Mouse (Mus musculus): ENCODE data around the gene Brpf1. TPM values are rescaled to one million over a fixed set of nuclear protein-coding genes. Genes with fewer than 3 reads are reported as not detected.
"Not testable (repeated sequence)": the region's sequence is repeated elsewhere in the genome, so short reads cannot be mapped to it uniquely, and the experiment has no call there.

Brpf1 gene
- total RNA-seq, 1 experiment from 2014 or later, result 32.9 TPM

- peak; percentile 59 for DNase-seq
These were observed 664 bp downstream of the Brpf1 start for GRCm38 (mm10) chr6:113307481-113308121.

GRCm38 (mm10) chr6:113308141-113308540 lies 1.2 kb downstream of the Brpf1 start:
- DNase-seq, result peak; percentile 48

- DNase-seq, result no peak
These were observed 9.0 kb downstream of the Brpf1 start for GRCm38 (mm10) chr6:113315972-113316371.

DNA sequence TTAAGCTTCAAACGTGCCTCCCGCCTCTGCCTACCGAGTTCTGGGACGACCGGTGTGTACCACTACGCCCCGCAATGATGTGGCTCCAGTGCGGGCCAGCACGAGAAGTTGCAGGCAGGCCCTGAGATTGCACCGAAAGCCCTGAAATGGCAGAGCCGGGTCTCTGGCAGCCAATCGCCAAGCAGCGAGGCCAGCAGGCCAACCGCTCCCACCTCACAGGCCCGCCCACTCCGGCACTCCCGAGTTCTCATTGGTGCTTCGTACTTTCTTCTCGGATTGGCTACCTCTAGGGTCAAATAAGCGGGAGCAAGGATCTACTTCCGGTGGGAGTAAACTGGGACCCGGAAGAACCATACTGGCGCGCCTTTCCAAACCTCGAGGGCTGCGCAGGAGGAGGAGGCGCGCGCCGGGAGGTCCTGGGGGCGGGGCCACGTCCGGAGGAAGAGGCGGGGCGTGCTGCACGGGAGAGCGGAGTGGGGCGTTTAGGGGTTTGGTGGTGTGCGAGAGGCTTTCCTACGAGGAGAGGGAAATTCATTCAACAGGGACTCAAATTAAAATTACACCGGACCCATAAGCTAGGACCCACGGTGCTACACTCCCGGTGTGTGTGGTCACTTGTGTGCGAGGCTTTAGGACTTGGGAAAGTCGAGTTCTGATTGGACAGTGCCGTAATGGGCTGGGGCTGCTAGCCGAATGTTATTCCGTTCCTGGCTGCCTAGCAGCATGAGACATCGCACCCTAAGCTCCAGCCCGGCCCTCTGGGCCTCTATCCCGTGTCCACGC lies 19.8 kb downstream of the Brpf1 start, which contains the start of gene Ogg1:
TSS of gene Ogg1 (plus strand) at position 440 of the 783 bp plus-strand sequence.
- DNase-seq, result peak; percentile 96

DNA sequence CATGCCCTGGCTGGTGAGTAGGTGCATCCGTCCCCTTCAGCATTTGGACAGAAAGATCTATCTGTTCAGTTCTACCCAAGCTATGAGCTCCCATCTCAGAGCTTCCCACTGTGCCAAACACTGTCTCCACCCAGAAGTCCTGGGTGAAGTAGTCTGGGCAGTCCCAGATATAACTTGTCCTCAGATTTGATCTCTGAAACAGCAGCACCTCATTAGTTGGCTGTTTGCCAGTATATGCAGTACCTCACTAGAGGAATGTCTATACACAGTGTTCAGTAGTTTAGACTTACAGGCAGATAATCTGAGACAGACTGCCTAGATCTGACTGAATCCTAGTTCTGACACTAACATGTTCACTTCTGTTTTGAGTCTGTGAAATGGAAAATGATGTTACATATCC lies 22.5 kb downstream of the Brpf1 start:
- DNase-seq, result no peak

DNA sequence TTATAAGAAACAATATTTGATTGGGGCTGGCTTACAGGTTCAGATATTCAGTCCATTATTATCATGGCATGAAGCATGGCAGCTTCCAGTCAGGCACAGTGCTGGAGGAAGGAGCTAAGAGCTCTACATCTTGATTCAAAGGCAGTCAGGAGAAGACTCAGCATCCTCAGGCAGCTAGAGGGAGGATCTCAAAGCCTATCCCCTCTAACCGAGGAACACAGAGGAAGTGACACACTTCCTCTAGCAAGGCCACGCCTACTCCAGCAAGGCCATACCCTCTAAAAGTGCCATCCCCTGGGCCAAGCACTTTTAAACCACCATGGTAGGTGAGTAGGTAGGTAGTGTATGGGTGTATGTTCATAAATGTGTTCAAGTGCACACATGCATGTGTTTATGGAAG lies 23.6 kb downstream of the Brpf1 start:
- no peak for DNase-seq

GRCm38 (mm10) chr6:113331721-113332120 lies 24.8 kb downstream of the Brpf1 start:
- no peak for DNase-seq

DNA sequence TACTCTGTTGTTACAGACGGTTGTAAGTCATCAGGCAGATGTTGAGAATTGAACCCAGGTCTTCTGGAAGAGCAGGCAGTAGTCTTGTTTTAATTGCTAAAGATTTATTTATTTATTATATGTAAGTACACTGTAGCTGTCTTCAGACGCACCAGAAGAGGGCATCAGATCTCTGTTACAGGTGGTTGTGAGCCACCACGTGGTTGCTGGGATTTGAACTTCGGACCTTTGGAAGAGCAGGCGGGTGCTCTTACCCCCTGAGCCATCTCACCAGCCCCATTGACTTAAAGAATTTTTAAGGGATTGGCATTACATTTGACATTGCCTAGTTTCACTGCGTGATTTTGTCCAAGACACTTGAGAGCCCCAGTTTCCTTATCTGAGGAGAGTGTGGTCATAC lies 25.8 kb downstream of the Brpf1 start:
- not testable (repeated sequence) for DNase-seq

DNA sequence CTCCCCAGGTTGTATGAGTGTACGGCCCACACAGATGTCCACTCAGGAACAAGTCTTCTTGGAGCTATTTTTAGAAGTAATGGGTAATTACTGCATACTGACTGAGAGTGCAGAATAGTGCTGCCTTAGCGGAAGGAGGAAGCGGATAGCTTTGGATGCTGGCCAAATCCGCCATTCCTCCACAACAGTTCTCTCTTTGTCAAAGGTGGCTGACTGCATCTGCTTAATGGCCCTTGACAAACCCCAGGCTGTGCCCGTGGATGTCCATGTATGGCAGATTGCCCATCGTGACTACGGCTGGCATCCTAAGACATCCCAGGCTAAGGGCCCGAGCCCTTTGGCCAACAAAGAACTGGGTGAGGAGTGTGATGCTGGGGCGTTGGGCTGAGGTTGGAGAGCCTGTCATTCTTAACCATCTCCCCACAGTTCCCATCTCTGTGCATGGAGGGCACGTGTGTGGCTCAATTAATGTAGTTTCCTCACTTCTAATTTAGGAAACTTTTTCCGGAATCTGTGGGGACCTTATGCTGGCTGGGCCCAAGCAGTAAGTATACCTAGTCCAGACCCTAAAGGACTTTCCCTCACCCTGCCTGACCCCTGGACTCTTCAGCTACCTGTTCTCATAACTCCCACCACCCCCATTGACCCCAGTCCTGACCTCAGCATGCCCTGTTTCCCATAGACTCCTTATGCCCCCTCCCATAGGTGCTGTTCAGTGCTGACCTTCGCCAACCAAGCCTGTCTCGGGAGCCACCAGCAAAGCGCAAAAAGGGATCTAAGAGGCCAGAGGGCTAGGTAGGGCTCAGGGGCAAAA lies 26.4 kb downstream of the Brpf1 start:
- no peak for DNase-seq

GRCm38 (mm10) chr6:113334216-113334615 lies 27.3 kb downstream of the Brpf1 start:
- DNase-seq, result no peak

- peak; percentile 61 for DNase-seq
These were observed 30.1 kb downstream of the Brpf1 start for GRCm38 (mm10) chr6:113336852-113337620.

DNA sequence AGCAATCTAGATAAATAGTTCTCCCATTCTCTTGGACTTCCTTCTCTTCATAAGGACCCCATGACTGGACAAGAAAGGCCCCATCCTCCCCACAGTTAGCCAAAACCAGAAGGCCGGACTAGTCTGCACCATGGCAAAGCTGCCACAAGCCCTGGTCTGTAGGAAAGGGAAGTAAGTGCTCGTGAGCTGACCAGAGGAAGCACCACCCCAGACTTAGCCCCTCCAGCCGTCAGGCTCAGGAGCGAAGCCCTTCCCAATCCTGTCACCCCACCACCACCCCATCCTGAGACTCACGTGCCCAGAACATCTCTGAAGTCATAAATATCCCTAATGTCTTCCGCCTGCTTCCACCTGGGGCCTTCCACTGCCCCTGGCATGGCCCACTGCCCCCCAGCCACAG lies 34.6 kb downstream of the Brpf1 start:
- no peak for DNase-seq

- no peak for DNase-seq
These were observed 35.4 kb downstream of the Brpf1 start for GRCm38 (mm10) chr6:113342297-113342696.

DNA sequence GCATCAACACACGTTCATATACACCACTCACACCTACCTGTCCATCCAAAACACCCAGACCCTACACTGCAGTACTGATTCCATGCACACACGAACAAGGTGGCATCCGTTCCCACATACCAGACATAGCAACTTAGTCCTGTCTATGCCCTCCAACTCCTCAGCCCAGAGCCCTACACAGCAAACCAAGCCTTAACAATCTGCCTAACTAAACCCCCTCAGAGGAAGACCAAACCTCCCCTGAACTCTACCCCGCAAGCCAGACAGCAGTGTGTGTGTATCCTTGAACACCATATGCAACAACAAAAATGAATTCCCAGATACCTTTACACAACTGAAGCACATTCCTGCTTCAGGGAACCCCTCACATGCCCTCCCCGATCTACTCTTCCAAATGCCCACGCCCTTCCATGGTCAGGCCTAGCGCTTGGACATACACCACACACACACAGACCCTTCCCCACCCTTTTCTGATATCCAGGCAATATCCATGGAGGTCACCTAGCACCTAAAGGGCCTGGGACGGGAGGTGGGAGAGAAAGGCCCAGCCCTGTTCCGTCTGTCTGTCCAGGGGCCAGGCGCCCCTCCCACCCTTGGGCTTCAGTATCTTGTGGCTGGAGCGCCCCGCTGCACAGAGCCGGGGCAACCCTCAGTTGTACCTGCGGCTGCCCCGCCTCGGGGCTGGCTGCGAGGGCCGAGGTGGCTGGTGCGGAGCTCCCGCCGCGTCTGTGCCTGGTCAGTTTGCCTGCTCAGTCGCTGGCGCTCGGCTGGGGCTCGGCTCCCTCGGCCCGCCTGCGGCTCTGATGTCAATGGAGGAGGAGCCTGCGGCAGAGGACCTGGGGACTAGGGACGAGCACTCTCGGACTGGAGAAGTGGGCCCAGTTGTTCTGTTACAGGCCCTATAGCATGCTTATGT lies 36.5 kb downstream of the Brpf1 start, which contains the start of gene Camk1:
TSS of gene Camk1 (minus strand) at position 808 of the 916 bp plus-strand sequence.
- DNase-seq, result peak; percentile 86

DNA sequence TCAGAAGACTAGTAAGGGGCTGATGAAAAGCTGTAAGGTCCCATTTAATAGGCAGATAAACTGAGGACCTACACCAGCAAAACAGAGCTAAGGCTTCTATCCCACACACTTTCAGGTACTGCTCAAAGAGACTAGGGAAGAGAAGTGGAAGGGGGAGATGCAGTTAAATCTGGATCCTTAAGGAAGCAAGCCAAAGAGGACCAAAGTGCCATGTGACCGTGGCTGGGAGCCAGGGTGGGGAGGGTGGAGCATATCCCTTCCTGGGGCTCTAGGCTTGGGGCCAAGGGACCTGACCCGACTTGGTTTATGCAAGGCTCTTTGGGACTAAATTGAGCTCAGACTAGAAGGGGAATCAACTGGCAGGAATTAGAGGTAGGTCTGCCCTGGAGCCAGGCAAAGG lies 37.4 kb downstream of the Brpf1 start:
- peak; percentile 79 for DNase-seq

DNA sequence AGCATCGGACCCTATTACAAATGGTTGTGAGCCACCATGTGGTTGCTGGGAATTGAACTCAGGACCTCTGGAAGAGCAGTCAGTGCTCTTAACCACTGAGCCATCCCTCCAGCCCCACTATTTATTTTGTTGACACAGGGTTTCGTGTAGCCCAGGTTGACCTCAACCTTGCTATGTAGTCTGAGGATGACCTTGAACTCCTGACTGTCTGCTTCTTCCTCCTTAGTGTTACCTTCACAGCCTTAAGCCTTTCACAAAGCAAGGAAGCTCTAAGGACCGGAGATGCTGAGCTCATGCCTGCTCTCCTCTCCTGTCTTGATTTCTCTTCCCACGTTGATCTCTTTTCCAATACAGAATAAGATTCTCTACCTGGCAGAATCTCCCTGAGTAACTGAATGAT lies 40.0 kb downstream of the Brpf1 start:
- no peak for DNase-seq

DNA sequence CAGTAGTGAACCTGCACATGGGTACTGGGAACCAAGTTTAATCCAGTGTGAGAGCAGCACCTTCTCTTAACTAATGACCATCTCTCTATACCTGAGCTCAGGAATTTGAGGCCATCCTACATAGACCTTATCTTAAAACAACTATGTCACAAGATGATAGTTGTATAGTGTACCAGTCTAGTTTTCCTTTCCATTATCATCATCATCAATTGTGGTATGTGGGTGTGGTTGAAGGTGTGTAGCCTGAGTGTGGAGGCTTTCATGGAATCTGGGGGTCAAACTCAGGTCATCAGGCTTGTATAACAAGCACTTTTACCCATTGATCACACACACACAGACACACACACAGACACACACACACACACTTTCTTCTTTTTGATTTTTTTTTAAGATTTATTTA lies 43.6 kb downstream of the Brpf1 start:
- DNase-seq, result no peak

DNA sequence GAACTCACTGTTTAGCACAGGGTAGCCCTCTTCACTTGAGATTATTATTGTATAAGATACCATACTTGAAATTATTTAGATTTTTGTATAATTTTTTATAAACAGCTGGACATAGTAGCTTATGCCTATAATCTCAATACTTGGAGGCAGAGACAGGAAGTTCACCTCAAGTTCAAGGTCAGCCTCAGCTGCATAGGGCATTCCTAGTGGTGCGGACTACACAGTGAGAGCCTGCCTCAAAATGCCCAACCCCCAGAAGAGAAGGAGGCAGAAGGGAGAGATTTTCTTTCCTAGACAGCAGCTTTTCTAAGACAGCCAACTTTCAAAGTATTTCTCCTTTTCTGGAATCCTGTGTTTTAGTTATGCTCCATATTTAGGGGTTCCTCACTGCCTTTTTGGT lies 44.2 kb downstream of the Brpf1 start:
- no peak for DNase-seq

- DNase-seq, result no peak
These were observed 44.7 kb downstream of the Brpf1 start for GRCm38 (mm10) chr6:113351653-113352052.

GRCm38 (mm10) chr6:113352820-113353219 lies 45.9 kb downstream of the Brpf1 start:
- DNase-seq, result no peak

GRCm38 (mm10) chr6:113353696-113354095 lies 46.8 kb downstream of the Brpf1 start:
- no peak for DNase-seq

Measured in adrenal gland, postnatal 25 days (tissue).